Mouse (Mus musculus): ENCODE measurements around the gene Ywhag. TPM values are rescaled to one million over a fixed set of nuclear protein-coding genes. Genes with fewer than 3 reads are reported as not detected.
A peak's percentile ranks its signal among the peaks of the same experiment; 100 is the strongest.

Gene Ywhag
- polyA plus RNA-seq, 1 experiment from 2014 or later = 665 TPM

- no peak overlapping the region for H3K4me3 ChIP-seq
- ATAC-seq (ENCODE audit: low read depth) = no peak
- 54% methylated on average over 9 of the region's 9 CpGs for WGBS
- peaks cover 34% of the 10 kb centered on the region for H3K27me3 ChIP-seq
- H3K9me3 ChIP-seq = no peaks in the 10 kb centered on the region
- no peak overlapping the region for H3K4me2 ChIP-seq
- H3K27ac ChIP-seq (replicated peaks) = no peak overlapping the region
- no peaks in the 10 kb centered on the region for H3K36me3 ChIP-seq
- no peak overlapping the region for H3K9ac ChIP-seq
- peaks cover 11% of the 10 kb centered on the region for H3K4me1 ChIP-seq (replicated peaks)
Measured at GRCm38 (mm10) chr5:135892589-135893351, 41.6 kb downstream of the Ywhag start.

GRCm38 (mm10) chr5:135890920-135891319 lies 43.5 kb downstream of the Ywhag start:
- Histone ChIP-seq H3K36me3 (no peaks in the 10 kb centered on the region), H3K27ac (replicated peaks) (no peak overlapping the region), H3K9ac (no peak overlapping the region), H3K4me2 (no peak overlapping the region), H3K4me3 (no peak overlapping the region), H3K9me3 (no peaks in the 10 kb centered on the region), H3K27me3 (peaks cover 44% of the 10 kb centered on the region), H3K4me1 (replicated peaks) (peaks cover 16% of the 10 kb centered on the region)
- 56% methylated on average over 3 of the region's 3 CpGs for WGBS
- no peak for ATAC-seq (ENCODE audit: low read depth)

- Histone ChIP-seq H3K4me1 (replicated peaks) (peaks cover 16% of the 10 kb centered on the region), H3K36me3 (no peaks in the 10 kb centered on the region), H3K27ac (replicated peaks) (no peak overlapping the region), H3K9me3 (no peaks in the 10 kb centered on the region), H3K9ac (no peak overlapping the region), H3K4me2 (no peak overlapping the region), H3K27me3 (peaks cover 49% of the 10 kb centered on the region), H3K4me3 (no peak overlapping the region)
- 56% methylated on average over 4 of the region's 4 CpGs for WGBS
- ATAC-seq (ENCODE audit: low read depth) = no peak
Measured at GRCm38 (mm10) chr5:135890323-135890722, 44.1 kb downstream of the Ywhag start.

- Histone ChIP-seq H3K27me3 (peaks cover 49% of the 10 kb centered on the region), H3K9me3 (no peaks in the 10 kb centered on the region), H3K4me3 (peak overlapping the region; percentile 18), H3K9ac (no peak overlapping the region), H3K27ac (replicated peaks) (no peak overlapping the region), H3K4me1 (replicated peaks) (peaks cover 16% of the 10 kb centered on the region), H3K36me3 (no peaks in the 10 kb centered on the region), H3K4me2 (peak overlapping the region; percentile 31)
- WGBS = 5% methylated on average over 29 of the region's 30 CpGs
- no peak for ATAC-seq (ENCODE audit: low read depth)
Measured at GRCm38 (mm10) chr5:135888405-135889215, 45.8 kb downstream of the Ywhag start.

- H3K4me1 ChIP-seq (replicated peaks) = peaks cover 16% of the 10 kb centered on the region
- peak within 1 kb of the TSS; percentile 48 for H3K4me2 ChIP-seq
- under 1% methylated on average over 24 of the region's 24 CpGs for whole genome bisulfite sequencing
- H3K4me3 ChIP-seq = peak within 1 kb of the TSS; percentile 22
- no peaks in the 10 kb centered on the region for H3K36me3 ChIP-seq
- ATAC-seq (ENCODE audit: low read depth) = 0 out of 2 replicates have a peak, but pooled peaks have one; percentile 32
- H3K9me3 ChIP-seq = no peaks in the 10 kb centered on the region
- no peak within 1 kb of the TSS for H3K27ac ChIP-seq (replicated peaks)
- H3K9ac ChIP-seq = peak within 1 kb of the TSS; percentile 13
- peaks cover 49% of the 10 kb centered on the region for H3K27me3 ChIP-seq
Measured at GRCm38 (mm10) chr5:135887675-135888102, 46.7 kb downstream of the Ywhag start, which contains the start of gene Hspb1. Gene Hspb1 (plus strand): TSS chr5:135887919.

GRCm38 (mm10) chr5:135884641-135885040 lies 49.8 kb downstream of the Ywhag start:
- Histone ChIP-seq H3K4me3 (no peak overlapping the region), H3K4me2 (no peak overlapping the region), H3K4me1 (replicated peaks) (peaks cover 22% of the 10 kb centered on the region), H3K9ac (no peak overlapping the region), H3K27me3 (peaks cover 30% of the 10 kb centered on the region), H3K27ac (replicated peaks) (no peak overlapping the region), H3K36me3 (no peaks in the 10 kb centered on the region), H3K9me3 (no peaks in the 10 kb centered on the region)
- ATAC-seq (ENCODE audit: low read depth) = no peak
- WGBS = 72% methylated on average over 6 of the region's 6 CpGs

GRCm38 (mm10) chr5:135879449-135880158 lies 54.8 kb downstream of the Ywhag start:
- Histone ChIP-seq H3K27me3 (no peaks in the 10 kb centered on the region), H3K27ac (replicated peaks) (0 out of 2 replicates have a peak overlapping the region, but pooled peaks have one; percentile 23), H3K9ac (no peak overlapping the region), H3K9me3 (no peaks in the 10 kb centered on the region), H3K4me1 (replicated peaks) (peaks cover 24% of the 10 kb centered on the region), H3K4me2 (no peak overlapping the region), H3K4me3 (no peak overlapping the region), H3K36me3 (no peaks in the 10 kb centered on the region)
- WGBS = 35% methylated on average over 13 of the region's 13 CpGs
- ATAC-seq (ENCODE audit: low read depth) = peak; percentile 26; the same call in 1 of the 2 replicates

- Histone ChIP-seq H3K4me2 (peak overlapping the region; percentile 57), H3K9me3 (no peaks in the 10 kb centered on the region), H3K4me1 (replicated peaks) (peaks cover 24% of the 10 kb centered on the region), H3K27ac (replicated peaks) (0 out of 2 replicates have a peak overlapping the region, but pooled peaks have one; percentile 56), H3K4me3 (peak overlapping the region; percentile 34), H3K27me3 (peaks cover 8% of the 10 kb centered on the region), H3K9ac (peak overlapping the region; percentile 65), H3K36me3 (no peaks in the 10 kb centered on the region)
- peak; percentile 40; the same call in 1 of the 2 replicates for ATAC-seq (ENCODE audit: low read depth)
- under 1% methylated on average over 16 of the region's 16 CpGs for WGBS
Measured at GRCm38 (mm10) chr5:135877831-135878231, 56.6 kb downstream of the Ywhag start.

- 0 out of 2 replicates have a peak overlapping the region, but pooled peaks have one; percentile 34 for H3K4me3 ChIP-seq
Measured at GRCm38 (mm10) chr5:135877180-135877579, 57.2 kb downstream of the Ywhag start.

GRCm38 (mm10) chr5:135873753-135874152 lies 60.7 kb downstream of the Ywhag start:
- no peak overlapping the region for H3K27ac ChIP-seq (replicated peaks)
- no peak overlapping the region for H3K9ac ChIP-seq
- H3K4me3 ChIP-seq = no peak overlapping the region
- WGBS = 61% methylated on average over 9 of the region's 9 CpGs
- H3K36me3 ChIP-seq = peaks cover 20% of the 10 kb centered on the region; the same call in 1 of the 2 replicates
- ATAC-seq (ENCODE audit: low read depth) = no peak
- H3K4me2 ChIP-seq = no peak overlapping the region
- H3K4me1 ChIP-seq (replicated peaks) = peaks cover 17% of the 10 kb centered on the region
- no peaks in the 10 kb centered on the region for H3K9me3 ChIP-seq
- peaks cover 43% of the 10 kb centered on the region for H3K27me3 ChIP-seq

More at GRCm38 (mm10) chr5:135877180-135877579, 57.2 kb downstream of the Ywhag start:
- H3K36me3 ChIP-seq = no peaks in the 10 kb centered on the region
- peaks cover 11% of the 10 kb centered on the region for H3K27me3 ChIP-seq
- H3K27ac ChIP-seq (replicated peaks) = 0 out of 2 replicates have a peak overlapping the region, but pooled peaks have one; percentile 56
- H3K4me2 ChIP-seq = peak overlapping the region; percentile 57
- H3K4me1 ChIP-seq (replicated peaks) = peaks cover 24% of the 10 kb centered on the region
- peak overlapping the region; percentile 65 for H3K9ac ChIP-seq
- 25% methylated on average over 8 of the region's 8 CpGs for WGBS
- H3K9me3 ChIP-seq = no peaks in the 10 kb centered on the region
- ATAC-seq (ENCODE audit: low read depth) = 0 out of 2 replicates have a peak, but pooled peaks have one; percentile 28

GRCm38 (mm10) chr5:135872996-135873395 lies 61.4 kb downstream of the Ywhag start:
- Histone ChIP-seq H3K9ac (0 out of 2 replicates have a peak overlapping the region, but pooled peaks have one; percentile 26), H3K4me1 (replicated peaks) (peaks cover 20% of the 10 kb centered on the region), H3K36me3 (peaks cover 20% of the 10 kb centered on the region; the same call in 1 of the 2 replicates), H3K4me3 (no peak overlapping the region), H3K27ac (replicated peaks) (no peak overlapping the region), H3K9me3 (no peaks in the 10 kb centered on the region), H3K27me3 (peaks cover 51% of the 10 kb centered on the region), H3K4me2 (no peak overlapping the region)
- ATAC-seq (ENCODE audit: low read depth) = no peak
- WGBS = 15% methylated on average over 16 of the region's 16 CpGs

Data from neural tube, embryonic 13.5 days (tissue).